Mouse (Mus musculus) bone marrow, adult 2 months (tissue): Measurements from ENCODE around the gene Pald1.

Experiments
- CTCF ChIP-seq: fragments of 200-500 bp; IDR thresholded peaks from 2 replicates; pipeline ENCODE4 v1.5.1; 2011; ENCODE audit warnings: low read length, control low read depth; ENCODE audit not compliant: control insufficient read depth, insufficient read depth
- POLR2A ChIP-seq: fragments of 200-500 bp; IDR thresholded peaks from 2 replicates; pipeline ENCODE4 v1.6.1; 2011; ENCODE audit warnings: low read depth, mild to moderate bottlenecking, control low read depth, low read length, borderline replicate concordance; ENCODE audit not compliant: control insufficient read depth

- TF ChIP-seq POLR2A, result no peak
- no peak for TF ChIP-seq CTCF
Observed at GRCm38 (mm10) chr10:61315324-61315880, 67.9 kb downstream of the Pald1 start.
